Mouse (Mus musculus) brain, adult 2 months (tissue): ENCODE results near the gene Casd1.
"Not testable (repeated sequence)": the region's sequence is repeated elsewhere in the genome, so short reads cannot be mapped to it uniquely, and the experiment has no call there.

Experiments
- DNase-seq: peaks from one replicate; pipeline ENCODE4 v3.0.0; 2011; ENCODE audit warnings: low read depth, low spot score

Gene Casd1

GRCm38 (mm10) chr6:4612431-4612830, 11.8 kb downstream of the Casd1 start:
- DNase-seq: no peak

DNA sequence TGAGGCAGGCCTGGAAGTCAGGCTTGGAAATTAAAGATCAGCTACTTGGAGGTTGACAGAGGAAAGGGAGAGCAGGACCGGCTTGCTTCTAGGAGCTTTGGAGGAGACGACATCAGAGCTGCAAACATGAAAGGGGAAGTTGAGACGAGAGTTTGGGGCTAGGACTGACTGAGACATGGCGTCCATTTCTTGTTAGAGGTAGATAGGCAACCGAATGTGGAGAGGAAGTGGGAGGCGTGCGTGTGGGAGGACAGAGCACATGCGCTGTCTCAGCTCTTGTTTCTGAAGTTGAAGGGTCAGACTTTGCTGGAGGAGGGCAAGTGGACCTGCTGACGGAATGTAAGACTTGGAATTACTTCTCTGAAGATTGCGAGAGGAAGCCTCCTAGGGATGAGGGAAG, 17.3 kb downstream of the Casd1 start:
- no peak for DNase-seq

DNA sequence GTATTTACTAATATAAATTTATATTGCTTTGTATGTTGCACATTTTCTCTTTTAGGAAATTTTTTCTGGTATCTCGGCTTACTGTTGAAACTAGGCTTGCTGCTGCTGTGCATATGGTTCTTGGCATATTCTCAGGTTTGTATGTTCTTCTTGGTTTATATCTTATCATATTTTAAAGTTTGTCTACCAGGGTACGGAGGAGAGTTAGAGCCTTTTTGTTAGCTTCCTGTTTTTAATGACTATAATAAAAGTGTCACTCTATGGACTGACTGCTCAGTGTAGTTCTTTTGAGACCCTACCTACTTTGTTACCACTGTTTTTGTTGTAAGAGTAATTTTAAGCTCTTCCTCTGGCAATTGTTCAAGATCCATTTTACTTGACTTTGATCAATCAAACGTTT, 30.8 kb downstream of the Casd1 start:
- no peak for DNase-seq

GRCm38 (mm10) chr6:4633189-4633588, 32.5 kb downstream of the Casd1 start:
- DNase-seq: no peak

- DNase-seq: no peak
Measured at GRCm38 (mm10) chr6:4634804-4635203, 34.2 kb downstream of the Casd1 start.

DNA sequence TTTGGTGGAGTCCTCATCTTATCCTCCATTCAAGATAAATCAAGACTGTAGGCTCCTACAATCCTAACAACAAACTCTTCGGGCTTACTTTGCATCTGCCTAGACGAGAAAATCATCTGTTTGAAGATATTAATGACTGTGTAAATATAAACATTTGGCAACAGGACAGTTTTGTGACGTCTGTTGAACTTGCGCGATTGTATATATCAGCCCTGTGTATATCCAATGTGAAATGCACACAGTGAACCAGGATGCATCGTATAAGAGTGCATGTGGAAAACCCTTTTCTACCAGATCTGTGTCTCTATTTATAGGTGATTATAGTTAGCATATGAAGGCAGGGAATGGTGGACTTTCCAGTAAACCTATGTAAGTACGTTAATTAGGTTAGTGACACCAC, 41.4 kb downstream of the Casd1 start:
- no peak for DNase-seq

DNA sequence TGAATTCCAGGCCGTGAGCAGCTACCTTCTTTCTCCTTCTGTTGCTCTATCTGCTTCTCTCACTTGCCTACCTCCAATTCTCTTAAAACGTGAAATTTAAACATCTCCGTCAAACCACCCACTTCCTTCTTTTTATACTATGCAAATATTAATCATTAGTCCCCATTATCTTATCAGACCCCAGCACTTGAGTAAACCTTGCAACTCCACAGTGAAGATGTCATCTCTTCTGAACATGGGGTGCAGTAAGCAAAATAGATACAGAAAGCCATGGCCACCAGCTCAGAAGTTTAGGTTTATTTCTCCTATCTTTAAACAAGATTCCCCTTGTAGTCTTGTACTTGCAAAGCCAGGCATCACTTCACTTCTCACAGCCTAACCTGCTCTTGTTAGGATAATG, 46.7 kb downstream of the Casd1 start:
- no peak for DNase-seq

DNA sequence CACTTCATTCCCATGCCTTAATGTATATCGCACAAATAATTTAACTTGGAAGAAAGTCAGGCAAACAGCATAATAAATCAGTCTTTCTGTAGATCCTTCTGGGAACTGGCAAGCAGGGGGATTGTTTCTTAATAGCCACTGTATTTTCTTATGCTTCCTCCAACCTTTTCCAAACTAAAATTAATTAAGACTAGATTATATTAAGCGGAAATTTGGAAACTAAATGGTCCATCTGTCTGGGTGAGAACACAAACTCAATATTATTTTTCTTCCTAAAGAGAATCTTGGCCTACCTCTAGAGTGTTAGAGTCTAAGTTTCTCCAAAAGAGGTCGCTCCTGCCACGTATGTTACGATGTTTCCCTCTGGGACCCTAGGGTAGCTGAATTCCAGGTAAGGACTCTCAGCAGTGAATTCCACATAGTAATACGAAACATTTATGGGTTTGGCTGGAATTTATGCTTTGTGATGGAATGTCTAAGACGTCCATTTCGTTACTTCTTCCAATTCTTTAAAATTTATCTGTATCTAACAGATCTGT, 52.0 kb downstream of the Casd1 start:
- peak; percentile 6 for DNase-seq

- not testable (repeated sequence) for DNase-seq
Measured at GRCm38 (mm10) chr6:4653741-4654140, 53.1 kb downstream of the Casd1 start.

GRCm38 (mm10) chr6:4655466-4655865, 54.8 kb downstream of the Casd1 start:
- DNase-seq: peak; percentile 12

DNA sequence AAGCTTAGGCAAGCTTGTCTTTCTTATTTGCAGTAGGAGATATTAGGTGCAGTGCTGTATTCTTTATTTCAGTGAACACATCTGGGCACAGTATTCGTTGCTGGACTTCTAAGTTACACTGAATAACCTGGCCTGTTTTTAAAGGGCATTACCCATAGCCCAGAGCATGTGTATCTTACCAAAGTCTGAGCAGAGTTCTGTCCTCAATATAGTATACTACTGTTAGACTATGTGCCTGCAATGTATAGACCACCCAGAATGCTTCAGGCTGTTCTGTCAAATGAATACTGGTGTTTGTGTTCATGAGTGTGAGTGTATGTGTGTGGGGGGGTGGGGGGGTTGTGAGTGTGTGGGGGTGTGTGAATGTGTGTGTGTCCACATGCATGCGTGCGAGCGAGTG, 55.3 kb downstream of the Casd1 start:
- no peak for DNase-seq

DNA sequence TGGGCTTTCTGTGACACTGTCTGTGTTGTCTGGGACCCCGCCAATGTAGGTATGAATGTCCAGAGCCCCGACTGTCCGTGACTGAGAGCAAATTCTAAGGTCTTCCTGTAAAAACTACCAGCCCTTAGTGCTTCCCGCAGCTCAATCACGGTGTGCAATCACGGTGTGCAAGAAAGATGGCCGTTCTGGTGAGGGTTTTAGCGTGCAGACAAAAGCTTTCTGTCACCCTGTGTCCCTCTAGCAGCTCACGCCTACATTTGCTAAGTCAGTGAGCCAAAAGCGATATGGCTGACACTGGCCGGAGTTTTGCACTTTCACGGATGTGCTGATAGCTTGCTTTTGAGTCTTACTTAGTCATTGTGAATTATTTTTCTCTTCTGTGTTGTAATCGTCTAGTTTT, 58.2 kb downstream of the Casd1 start:
- no peak for DNase-seq

DNA sequence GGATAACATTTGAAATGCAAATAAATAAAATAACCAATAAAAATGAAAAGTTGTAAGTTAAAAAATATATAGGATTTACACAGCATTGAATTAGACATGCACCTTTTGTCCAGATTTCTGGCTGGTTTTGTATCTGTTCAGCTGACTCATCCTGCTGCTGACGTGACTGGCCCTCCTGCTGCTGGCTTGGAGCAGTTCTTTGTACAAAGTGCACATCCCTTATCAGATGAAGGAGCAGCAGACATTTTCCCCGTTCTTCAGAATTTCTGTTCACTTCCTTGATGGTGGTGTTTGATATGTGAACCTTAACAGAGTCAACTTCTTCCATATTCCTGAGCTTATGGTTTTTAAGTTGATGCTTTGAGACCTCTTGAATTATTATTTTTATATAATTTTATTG, 62.9 kb downstream of the Casd1 start:
- DNase-seq: peak; percentile 12

GRCm38 (mm10) chr6:4664313-4664712, 63.7 kb downstream of the Casd1 start:
- DNase-seq: no peak

DNA sequence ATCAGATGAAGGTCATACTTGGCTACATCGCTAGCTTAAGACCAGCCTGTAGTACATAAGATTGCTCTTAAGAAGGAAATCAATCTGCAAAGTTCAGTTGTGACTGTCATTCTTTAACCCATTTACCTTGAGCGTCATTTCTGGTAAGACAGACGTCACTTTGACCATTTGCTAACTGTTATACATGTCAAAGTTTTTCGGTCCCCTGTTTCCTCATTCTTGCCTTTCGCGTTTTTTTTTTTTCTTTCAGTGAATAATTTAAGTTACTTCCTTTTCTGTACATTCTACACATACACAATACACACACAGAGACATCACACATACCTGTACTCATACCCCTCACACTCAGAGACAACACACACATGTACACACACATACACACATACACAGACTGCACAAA, 64.5 kb downstream of the Casd1 start:
- no peak for DNase-seq

GRCm38 (mm10) chr6:4677356-4677761, 76.7 kb downstream of the Casd1 start:
- peak; percentile 8 for DNase-seq

GRCm38 (mm10) chr6:4679981-4680380, 79.3 kb downstream of the Casd1 start:
- DNase-seq: no peak

DNA sequence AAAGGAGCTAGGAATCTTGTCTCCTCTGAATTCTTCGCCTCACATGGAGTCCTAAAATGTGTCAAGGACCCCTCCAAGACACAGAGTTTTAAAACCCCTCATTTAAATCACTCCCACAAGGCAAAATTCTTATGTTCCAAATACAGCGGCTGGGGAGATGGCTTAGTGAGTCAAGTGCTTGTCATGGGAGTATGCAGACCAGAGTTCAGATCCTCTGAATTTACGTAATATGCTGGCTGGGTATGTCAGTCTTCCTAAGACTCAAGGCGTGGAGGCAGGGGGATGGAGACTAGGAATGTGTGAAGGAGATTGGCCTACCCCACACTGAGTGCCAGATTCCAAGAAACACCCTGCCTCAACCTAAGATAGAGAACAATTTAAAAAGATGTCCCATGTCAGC, 79.9 kb downstream of the Casd1 start:
- no peak for DNase-seq

DNA sequence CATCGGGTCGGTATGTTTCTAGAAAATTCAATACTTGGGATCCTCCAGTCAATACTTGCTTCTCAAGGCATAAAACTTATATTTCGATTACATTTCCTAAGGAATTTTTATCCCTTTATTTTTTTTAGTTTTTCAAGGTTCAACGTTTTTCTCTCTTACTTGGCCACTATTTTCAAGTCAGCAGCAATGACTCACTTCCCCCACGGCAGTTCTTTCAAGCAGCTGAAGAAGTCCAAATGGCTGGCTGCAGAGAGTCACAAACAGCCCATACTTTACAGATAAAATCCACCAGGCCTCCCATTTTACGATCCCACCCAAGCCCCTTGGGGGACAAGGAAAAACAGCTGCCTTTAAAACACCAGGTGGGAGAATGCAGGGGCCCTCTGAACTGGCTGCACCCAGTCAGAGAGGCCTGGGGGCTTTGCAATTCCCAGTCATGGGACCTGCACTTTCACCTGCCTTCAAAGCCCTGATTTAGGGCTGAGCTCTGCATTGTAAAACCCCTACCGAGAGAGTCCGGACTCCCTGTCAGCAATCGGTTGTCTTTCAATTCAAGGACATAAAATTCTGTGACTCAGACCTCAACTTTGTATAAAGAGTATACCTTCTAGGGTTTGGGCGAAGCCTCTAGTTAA, 84.2 kb downstream of the Casd1 start:
- peak; percentile 14 for DNase-seq

DNA sequence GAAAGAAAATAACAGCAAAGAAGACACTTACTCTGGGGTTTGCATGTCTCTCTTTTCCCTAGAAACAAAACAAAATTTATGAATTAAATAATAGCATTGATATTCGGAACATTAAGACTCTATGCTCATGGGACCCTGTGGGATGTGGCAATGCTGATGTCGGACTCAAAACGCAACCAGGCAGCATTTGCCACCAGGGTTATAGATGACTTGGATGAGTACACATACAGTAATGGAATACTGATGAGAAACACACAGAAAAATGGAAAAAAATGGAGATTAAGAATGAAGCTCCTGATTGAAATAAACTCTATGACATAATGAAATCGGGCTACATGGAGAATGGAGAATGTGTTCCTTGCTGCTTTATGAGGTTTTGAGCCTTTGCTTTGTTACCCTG, 89.8 kb downstream of the Casd1 start:
- DNase-seq: no peak
